Mouse (Mus musculus) splenic B cell, adult 2 months (primary cell): Measurements from ENCODE around the gene Asz1.

Experiments
- DNase-seq: peaks from one replicate; pipeline ENCODE4 v3.0.0-alpha.2; 2011; ENCODE audit warnings: low read depth, low spot score
- H3K27me3 ChIP-seq: 2 replicates; pipeline ENCODE4 v1.6.1; 2012; ENCODE audit warnings: mild to moderate bottlenecking, low read length, moderate library complexity, mixed read lengths; ENCODE audit not compliant: control insufficient read depth, poor library complexity, insufficient read depth, severe bottlenecking
- H3K36me3 ChIP-seq: 2 replicates; pipeline ENCODE4 v1.6.1; 2012; ENCODE audit warnings: mild to moderate bottlenecking, low read length, moderate library complexity, mixed read lengths; ENCODE audit not compliant: control insufficient read depth, poor library complexity, insufficient read depth, severe bottlenecking

The Asz1 gene

GRCm38 (mm10) chr6:18108934-18109333 is at the start of gene Asz1:
TSS of gene Asz1 (minus strand) at chr6:18109061.
- no peak for DNase-seq
- Histone ChIP-seq H3K27me3 (no peaks in the 10 kb centered on the region), H3K36me3 (no peaks in the 10 kb centered on the region)

- H3K36me3 ChIP-seq: no peaks in the 10 kb centered on the region
- DNase-seq: no peak
- H3K27me3 ChIP-seq: no peaks in the 10 kb centered on the region
Observed at GRCm38 (mm10) chr6:18153031-18153430, 44.2 kb upstream of the Asz1 start.

DNA sequence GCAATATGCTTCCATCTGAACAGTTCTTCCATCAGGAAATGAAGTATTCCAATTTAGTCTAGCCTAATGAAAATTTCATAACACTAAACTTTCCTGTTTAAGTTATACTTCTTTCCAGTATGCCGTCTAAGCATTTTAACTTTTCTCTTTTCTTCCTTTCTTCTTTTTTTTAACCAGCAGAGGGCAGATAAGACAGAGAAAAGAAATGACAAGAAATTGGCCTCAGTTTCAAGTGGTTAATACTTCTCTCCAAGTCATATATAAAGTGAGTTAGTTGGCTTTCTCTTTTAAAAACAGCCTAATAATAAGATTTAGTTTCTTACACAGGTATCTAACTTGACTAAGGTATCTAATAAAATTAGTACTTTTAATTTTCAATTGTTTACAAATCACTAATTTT is 26.4 kb upstream of the Asz1 start:
- no peaks in the 10 kb centered on the region; the same call in 1 of the 2 replicates for H3K27me3 ChIP-seq
- no peak for DNase-seq

GRCm38 (mm10) chr6:18128059-18128458 is 19.2 kb upstream of the Asz1 start:
- no peak for DNase-seq
- no peaks in the 10 kb centered on the region for H3K27me3 ChIP-seq
- no peaks in the 10 kb centered on the region for H3K36me3 ChIP-seq

More for the DNA sequence above, 26.4 kb upstream of the Asz1 start:
- no peaks in the 10 kb centered on the region for H3K36me3 ChIP-seq

GRCm38 (mm10) chr6:18127206-18127983 is 18.5 kb upstream of the Asz1 start:
- no peaks in the 10 kb centered on the region for H3K36me3 ChIP-seq
- H3K27me3 ChIP-seq: no peaks in the 10 kb centered on the region
- DNase-seq: no peak

DNA sequence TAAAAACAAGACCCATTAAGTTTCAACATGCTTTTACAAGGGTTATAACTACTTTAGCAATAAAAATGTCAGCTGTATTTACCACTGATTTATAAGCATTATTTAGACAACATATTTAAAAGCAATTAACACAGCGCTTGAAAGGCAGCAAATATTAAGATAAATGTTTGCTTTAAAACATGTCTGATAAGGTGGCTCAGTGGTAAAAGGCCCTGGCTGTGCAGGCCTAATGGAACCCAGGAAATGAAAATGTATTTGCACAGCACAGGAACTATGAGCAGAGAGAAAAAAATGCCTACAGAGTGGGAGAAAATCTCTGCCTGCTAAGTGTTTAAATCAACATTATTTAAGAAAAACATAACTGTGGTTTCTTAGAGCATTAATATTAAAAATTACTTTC is 12.0 kb downstream of the Asz1 start:
- DNase-seq: no peak
- Histone ChIP-seq H3K27me3 (no peaks in the 10 kb centered on the region), H3K36me3 (no peaks in the 10 kb centered on the region)

GRCm38 (mm10) chr6:18089098-18089497 is 19.8 kb downstream of the Asz1 start:
- Histone ChIP-seq H3K27me3 (no peaks in the 10 kb centered on the region), H3K36me3 (no peaks in the 10 kb centered on the region)
- no peak for DNase-seq

DNA sequence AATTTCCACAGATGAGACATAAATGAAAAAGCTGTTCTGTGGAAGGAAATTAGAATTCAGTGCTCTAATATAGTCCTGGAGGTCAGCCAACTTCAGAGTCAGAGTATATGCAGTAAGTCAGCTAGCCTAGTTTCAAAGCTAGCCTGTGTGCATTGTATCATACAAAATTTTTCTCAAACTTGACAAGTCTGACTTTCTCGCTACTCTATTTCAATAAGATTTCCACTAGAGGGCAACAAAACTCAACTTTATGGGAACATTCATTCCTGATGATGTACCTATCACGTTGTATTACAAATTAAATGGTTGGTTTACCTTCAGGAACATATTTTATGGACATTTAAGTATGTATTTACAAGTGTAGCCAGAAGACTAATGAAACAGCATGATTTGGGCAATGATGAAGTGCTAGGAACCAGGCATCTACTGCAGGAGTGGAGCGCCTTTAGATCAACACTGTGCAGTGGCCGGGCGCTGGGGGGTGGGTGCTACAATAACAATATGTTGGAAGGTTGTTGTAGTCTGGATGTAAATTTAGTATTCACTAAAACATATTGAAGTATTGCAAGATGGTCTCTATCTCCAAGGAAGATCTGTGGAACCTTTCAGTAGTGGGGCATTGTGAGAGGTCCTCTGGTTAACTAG is 21.6 kb downstream of the Asz1 start:
- no peaks in the 10 kb centered on the region for H3K36me3 ChIP-seq
- H3K27me3 ChIP-seq: no peaks in the 10 kb centered on the region
- DNase-seq: no peak

- DNase-seq: no peak
- H3K36me3 ChIP-seq: no peaks in the 10 kb centered on the region
- H3K27me3 ChIP-seq: no peaks in the 10 kb centered on the region
Observed at GRCm38 (mm10) chr6:18078615-18079014, 30.2 kb downstream of the Asz1 start.

DNA sequence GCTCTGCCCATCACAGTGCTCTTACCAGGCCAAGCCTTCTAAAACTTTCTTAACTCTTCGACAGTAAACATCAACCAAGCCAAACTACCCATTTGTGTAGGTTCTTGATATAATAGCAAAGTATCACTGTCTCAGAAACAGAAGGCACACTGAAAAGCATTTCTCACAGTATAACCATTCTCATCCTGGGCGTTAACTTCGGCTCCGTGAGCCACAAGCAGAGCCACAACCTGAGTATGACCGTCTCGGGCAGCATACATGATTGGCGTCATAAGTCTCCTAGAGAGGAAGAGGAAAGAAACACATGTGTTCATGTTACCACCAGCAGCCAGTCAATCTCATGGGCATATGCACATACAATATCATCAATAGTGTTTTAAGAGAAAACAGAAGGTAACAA is 31.9 kb downstream of the Asz1 start:
- H3K27me3 ChIP-seq: no peaks in the 10 kb centered on the region
- DNase-seq: no peak
- H3K36me3 ChIP-seq: no peaks in the 10 kb centered on the region

DNA sequence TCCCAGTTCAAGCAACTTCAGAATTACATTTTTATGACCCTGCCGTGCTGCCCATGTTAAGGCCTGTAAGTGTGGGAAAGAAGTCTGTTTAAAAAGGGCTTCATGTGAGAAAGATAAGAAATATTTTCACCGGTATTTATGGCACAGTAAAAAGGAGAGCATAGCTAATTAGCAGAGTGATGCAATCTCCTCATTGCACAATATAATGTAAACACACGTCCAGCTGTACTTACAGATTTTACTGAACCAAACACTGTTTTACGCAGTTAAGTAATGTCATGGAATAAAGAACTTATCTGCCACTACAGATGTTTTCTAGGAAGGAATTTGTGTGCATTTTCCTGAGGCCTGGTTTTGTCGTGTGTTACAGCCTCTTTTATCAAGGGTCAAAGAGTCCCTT is 32.3 kb downstream of the Asz1 start:
- no peak for DNase-seq
- Histone ChIP-seq H3K36me3 (no peaks in the 10 kb centered on the region), H3K27me3 (no peaks in the 10 kb centered on the region)

- DNase-seq: no peak
- no peaks in the 10 kb centered on the region for H3K27me3 ChIP-seq
- H3K36me3 ChIP-seq: no peaks in the 10 kb centered on the region
Observed at GRCm38 (mm10) chr6:18057899-18058298, 51.0 kb downstream of the Asz1 start.

DNA sequence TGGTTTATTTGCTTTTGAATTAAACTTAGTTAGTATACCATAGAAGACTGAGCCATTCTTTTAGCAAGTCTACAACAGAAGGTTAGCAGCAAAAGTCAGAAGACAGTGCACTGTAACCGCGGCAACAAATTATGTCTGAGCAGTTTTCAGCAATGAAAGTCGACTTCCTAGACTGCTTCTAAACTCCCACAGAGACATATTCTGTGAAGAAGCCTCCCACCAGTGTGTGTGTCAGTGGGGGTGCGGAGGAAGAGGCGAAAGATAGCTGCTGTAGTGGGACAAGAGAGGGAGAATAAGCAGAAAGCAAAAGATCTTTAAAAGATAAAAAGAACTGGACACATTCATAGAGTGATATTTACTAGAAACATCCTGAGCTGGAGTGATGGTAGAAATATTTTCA is 57.2 kb downstream of the Asz1 start:
- Histone ChIP-seq H3K27me3 (no peaks in the 10 kb centered on the region), H3K36me3 (no peaks in the 10 kb centered on the region)
- DNase-seq: no peak

DNA sequence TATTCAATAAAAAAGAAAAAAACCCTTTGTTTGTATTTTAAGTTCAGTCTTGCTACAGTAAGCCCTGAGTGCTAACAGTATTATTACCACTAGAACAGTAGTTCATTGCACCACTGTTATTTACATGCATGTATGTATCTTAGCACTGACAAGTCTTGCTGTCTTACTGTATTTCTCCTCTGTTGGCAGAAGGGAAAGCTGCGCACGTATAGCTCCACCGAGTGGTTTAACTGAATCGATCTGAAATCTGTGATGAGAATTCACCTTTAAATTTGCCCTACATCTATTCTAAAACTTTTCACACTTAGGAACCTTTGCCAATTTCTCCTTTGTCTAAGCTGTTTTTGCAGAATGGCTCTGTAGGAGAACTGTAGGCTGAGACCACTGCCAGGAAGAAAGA is 64.6 kb downstream of the Asz1 start:
- Histone ChIP-seq H3K27me3 (no peaks in the 10 kb centered on the region), H3K36me3 (no peaks in the 10 kb centered on the region)
- no peak for DNase-seq

DNA sequence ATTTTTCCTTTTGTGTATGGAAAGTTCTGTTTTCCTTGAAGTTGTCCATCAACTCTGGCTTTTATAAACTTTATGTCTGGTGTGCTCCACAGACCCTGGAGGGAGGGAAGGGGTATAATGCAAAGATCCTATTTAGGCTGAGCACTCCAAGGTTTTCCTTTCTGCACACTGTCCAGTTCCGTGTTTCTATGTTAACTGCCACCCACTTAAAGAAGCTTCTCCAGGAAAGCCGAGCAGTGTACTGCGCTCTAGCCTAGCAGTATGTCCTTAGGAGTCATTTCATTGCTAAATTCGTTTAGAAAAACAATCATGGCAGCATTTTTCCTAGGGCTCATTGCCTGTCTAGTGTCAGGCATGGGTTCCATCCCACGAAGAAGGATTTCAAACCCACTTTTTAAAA is 65.7 kb downstream of the Asz1 start:
- H3K36me3 ChIP-seq: no peaks in the 10 kb centered on the region
- H3K27me3 ChIP-seq: no peaks in the 10 kb centered on the region
- no peak for DNase-seq
